Mouse (Mus musculus) gastrocnemius, postnatal 36 days (tissue): ENCODE measurements at regions not wholly inside any gene's neighbourhood (a gene's known extent, or its start where the extent isn't known, plus 50 kb on each side); places are given as distances from the start of the nearest gene placed in this dataset.
"Not testable (repeated sequence)": the region's sequence is repeated elsewhere in the genome, so short reads cannot be mapped to it uniquely, and the experiment has no call there.

Source experiments
- DNase-seq, 2 experiments: peaks; one replicate each; pipeline ENCODE4 v3.0.0; 2022
- intact Hi-C: fragments of 180-260 bp; cut with DNase I; formaldehyde crosslinking; loops from one replicate; pipeline ENCODE4 v1.15.1; 2025

GRCm38 (mm10) chr9:15420677-15421076, 63.1 kb upstream of the Cep295 start:
- DNase-seq = no peak
- intact Hi-C loops = no loop called here

GRCm38 (mm10) chr9:15421864-15422263, 64.3 kb upstream of the Cep295 start:
- intact Hi-C loops = no loop called here
- no peak for DNase-seq

- intact Hi-C loops = loop anchor here (2.0 kb wide), 1 partner anchor 247 kb away; no protein-coding TSS in a partner anchor
- not testable (repeated sequence) for DNase-seq
These were observed 59.0 kb upstream of the Smco4 start for GRCm38 (mm10) chr9:15434279-15434678.

DNA sequence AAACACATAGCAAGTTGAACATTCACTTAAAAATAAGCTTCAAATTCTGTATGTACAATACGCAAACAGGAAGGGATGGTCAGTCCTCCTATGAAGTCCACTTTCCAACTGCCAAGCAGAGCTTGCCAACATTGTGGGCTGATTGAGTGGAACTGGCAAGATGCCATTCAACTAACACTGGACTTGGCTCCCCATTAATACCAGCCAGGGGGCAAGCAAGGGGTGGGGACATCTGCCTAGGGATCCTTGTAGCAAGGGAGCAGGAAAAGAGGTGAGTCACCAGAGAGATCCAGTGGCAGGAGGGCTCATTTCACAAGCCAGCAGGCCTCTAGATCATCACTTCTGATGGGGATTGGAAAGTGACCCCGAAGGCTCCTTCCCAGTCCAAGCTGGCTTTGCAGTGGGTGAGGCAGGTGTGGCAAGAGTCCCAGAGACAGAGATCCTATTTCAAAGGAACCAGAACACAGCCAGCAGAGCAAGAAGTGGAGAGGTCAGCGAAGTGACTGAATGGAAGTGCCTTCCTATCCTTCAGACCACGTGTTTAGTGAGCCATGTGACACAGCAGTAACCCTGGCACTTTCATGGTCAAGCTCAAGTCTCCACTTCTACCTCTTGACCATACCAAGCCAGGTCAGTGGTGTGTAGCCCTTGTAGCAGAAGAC, 53.8 kb upstream of the Smco4 start:
- intact Hi-C loops = no loop called here
- no peak for DNase-seq

GRCm38 (mm10) chr9:15442131-15442530, 51.1 kb upstream of the Smco4 start:
- intact Hi-C loops = no loop called here
- DNase-seq = no peak
